Mouse (Mus musculus) erythroblast, embryonic 14.5 days (primary cell): ENCODE results near the gene Cytip.

Source experiments
- GATA1 ChIP-seq: IDR thresholded peaks from 2 replicates; pipeline ENCODE4 v1.6.1; 2012; ENCODE audit warnings: low read length, inconsistent platforms, mixed read lengths
- TAL1 ChIP-seq: IDR thresholded peaks from 3 replicates; pipeline ENCODE4 v1.6.1; 2012; ENCODE audit warnings: low read length, inconsistent platforms, mixed read lengths

DNA sequence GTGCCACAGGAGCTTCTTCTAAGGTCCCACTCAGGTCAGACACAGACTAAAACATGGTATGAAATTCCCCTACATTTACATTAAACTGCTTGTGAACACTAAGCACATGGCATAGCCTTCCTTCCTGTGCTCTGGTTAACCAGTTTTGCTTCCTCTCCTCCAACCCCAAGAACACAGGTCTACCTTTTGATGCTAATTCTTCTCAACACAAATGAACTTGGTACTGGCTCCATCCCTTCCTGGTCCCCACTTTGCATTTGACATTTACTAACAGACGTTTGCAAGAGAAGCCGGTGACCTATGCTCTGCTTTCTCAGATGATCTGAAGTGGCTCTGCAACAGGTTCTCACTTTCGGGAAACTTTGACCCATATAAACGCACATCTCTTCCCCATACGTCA, 65.4 kb downstream of the Cytip start:
- no peak for TF ChIP-seq GATA1
- no peak for TF ChIP-seq TAL1
